Mouse (Mus musculus): ENCODE data around the gene Nol10. TPM values are rescaled to one million over a fixed set of nuclear protein-coding genes. Genes with fewer than 3 reads are reported as not detected.
"Not testable (repeated sequence)": the region's sequence is repeated elsewhere in the genome, so short reads cannot be mapped to it uniquely, and the experiment has no call there.

Gene Nol10
- polyA plus RNA-seq, 1 experiment, result 6.3 TPM

DNA sequence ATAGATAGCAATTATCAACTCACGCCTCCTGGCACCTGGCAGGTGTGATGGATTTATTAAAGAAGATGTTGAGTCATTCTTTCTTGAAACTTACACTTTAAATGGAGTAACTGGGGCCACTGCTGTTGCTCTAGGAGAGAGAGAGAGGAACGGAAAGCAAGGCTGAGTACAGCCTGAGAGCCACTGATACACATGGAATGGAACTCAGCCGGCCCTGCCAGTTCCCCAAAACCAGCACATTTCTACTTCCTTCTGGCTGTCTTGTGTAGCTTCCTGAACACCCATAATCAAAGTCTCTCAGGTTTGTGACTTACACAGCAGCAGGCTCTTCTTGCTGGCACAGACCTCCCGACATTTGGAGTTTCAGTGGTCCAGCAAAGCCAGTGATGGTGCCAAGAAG is 118.5 kb downstream of the Nol10 start:
- peaks cover 12% of the 10 kb centered on the region for H3K4me1 ChIP-seq (ENCODE audit: control insufficient read depth, insufficient read depth, low read length)
- no peak overlapping the region for H3K4me3 ChIP-seq (ENCODE audit: insufficient read depth, low read length)

DNA sequence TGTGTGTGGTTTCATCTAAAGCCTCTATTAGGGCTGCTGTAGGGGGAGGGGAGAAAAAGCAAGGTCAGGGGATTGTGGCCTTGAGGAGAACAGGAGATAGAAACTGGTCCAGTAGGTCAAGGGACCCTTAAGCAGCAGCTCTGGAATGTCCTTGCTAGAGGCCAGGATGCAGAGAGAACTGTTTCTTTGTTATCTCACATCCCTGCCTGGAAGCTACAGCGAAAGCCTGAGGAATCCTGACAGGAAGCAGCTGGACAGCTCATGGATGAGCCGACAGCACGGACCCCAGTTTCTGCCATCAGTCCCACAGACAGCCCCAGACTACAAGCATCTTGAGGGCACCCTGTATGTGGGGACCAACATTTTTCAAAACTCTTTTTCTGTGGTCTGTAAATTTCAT is 120.1 kb downstream of the Nol10 start:
- TF ChIP-seq CTCF (IDR thresholded peaks at IDR 0.05; ENCODE audit: low read depth, low read length) (no peak), POLR2A (IDR thresholded peaks at IDR 0.05; ENCODE audit: borderline replicate concordance, low read depth, low read length) (no peak)
- Histone ChIP-seq H3K27ac (ENCODE audit: insufficient read depth, low read depth, low read length) (no peak overlapping the region), H3K4me3 (ENCODE audit: insufficient read depth, low read length) (no peak overlapping the region), H3K4me1 (ENCODE audit: control insufficient read depth, insufficient read depth, low read length) (peaks cover 12% of the 10 kb centered on the region)

More for the DNA sequence above, 118.5 kb downstream of the Nol10 start:
- TF ChIP-seq CTCF (IDR thresholded peaks at IDR 0.05; ENCODE audit: low read depth, low read length), result no peak
- TF ChIP-seq POLR2A (IDR thresholded peaks at IDR 0.05; ENCODE audit: borderline replicate concordance, low read depth, low read length), result no peak
- 0 out of 2 replicates have a peak overlapping the region, but pooled peaks have one; percentile 27 for H3K27ac ChIP-seq (ENCODE audit: insufficient read depth, low read depth, low read length)

- Histone ChIP-seq H3K27ac (ENCODE audit: insufficient read depth, low read depth, low read length) (no peak overlapping the region), H3K4me3 (ENCODE audit: insufficient read depth, low read length) (no peak overlapping the region), H3K4me1 (ENCODE audit: control insufficient read depth, insufficient read depth, low read length) (peaks cover 12% of the 10 kb centered on the region)
- no peak for TF ChIP-seq POLR2A (IDR thresholded peaks at IDR 0.05; ENCODE audit: borderline replicate concordance, low read depth, low read length)
- no peak for TF ChIP-seq CTCF (IDR thresholded peaks at IDR 0.05; ENCODE audit: low read depth, low read length)
These were observed 121.6 kb downstream of the Nol10 start for GRCm38 (mm10) chr12:17469869-17470268.

DNA sequence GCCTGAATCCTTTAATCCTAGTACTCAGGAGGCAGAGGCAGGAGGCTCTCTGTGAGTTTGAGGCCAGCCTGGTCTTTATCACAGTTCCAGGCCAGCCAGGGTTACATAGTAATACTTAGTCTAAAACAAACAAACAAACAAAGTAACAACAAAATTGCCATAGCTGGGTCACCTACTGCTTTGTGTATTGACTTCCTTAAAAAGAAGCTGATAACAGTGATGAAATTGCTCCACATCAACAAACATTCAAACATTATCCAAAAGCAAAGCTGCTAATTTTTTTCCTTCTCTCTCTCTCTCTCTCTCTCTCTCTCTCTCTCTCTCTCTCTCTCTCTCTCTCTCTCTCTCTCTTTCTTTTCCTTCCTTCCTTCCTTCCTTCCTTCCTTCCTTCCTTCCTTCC is 122.3 kb downstream of the Nol10 start:
- H3K27ac ChIP-seq (ENCODE audit: insufficient read depth, low read depth, low read length); H3K4me3 ChIP-seq (ENCODE audit: insufficient read depth, low read length): not testable (repeated sequence)
- peaks cover 12% of the 10 kb centered on the region for H3K4me1 ChIP-seq (ENCODE audit: control insufficient read depth, insufficient read depth, low read length)

DNA sequence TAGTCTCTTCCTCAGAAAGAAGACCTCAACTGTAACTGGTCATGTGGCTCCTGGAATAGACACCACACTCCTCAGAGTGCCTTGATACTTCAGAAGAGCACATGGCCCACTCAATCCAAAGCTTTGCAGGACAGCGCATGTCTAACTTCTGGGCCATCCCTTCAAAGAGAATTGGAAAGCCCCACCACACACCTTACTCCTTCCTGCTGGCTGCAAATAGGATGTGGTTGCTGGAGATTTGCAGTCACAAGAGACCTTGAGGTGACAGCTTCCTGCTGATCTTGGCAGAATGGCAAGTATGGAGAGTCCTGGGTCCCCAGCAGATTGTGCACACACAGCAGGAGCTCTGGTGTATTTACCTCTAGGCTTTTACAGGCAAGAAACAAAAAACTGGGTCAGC is 123.1 kb downstream of the Nol10 start:
- peaks cover 10% of the 10 kb centered on the region for H3K4me1 ChIP-seq (ENCODE audit: control insufficient read depth, insufficient read depth, low read length)
- H3K4me3 ChIP-seq (ENCODE audit: insufficient read depth, low read length), result no peak overlapping the region
- TF ChIP-seq CTCF (IDR thresholded peaks at IDR 0.05; ENCODE audit: low read depth, low read length) (no peak), POLR2A (IDR thresholded peaks at IDR 0.05; ENCODE audit: borderline replicate concordance, low read depth, low read length) (no peak)
- no peak overlapping the region for H3K27ac ChIP-seq (ENCODE audit: insufficient read depth, low read depth, low read length)

- Histone ChIP-seq H3K27ac (ENCODE audit: insufficient read depth, low read depth, low read length) (no peak overlapping the region), H3K4me3 (ENCODE audit: insufficient read depth, low read length) (no peak overlapping the region)
- TF ChIP-seq POLR2A (IDR thresholded peaks at IDR 0.05; ENCODE audit: borderline replicate concordance, low read depth, low read length), result no peak
- no peak for TF ChIP-seq CTCF (IDR thresholded peaks at IDR 0.05; ENCODE audit: low read depth, low read length)
These were observed 124.9 kb downstream of the Nol10 start for GRCm38 (mm10) chr12:17473128-17473527.

DNA sequence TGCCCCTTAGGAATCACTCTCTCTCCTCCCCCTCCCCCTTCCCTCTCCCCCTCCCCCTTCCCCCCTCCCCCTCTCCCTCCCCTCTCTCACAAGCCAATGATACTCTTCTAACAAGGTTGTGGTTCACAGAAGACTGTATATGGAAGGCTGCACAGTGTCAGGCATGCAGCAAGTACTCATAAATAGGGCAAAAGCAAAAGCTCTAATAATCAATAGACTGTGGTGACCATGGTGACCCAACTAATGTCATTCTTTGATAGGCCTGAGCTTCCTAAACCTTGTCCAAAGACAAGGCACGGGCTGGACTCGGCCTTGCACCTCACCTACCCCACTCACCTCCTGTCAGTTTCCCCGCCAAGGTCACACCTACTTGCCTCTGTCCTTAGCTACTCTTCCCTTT is 125.6 kb downstream of the Nol10 start:
- TF ChIP-seq POLR2A (IDR thresholded peaks at IDR 0.05; ENCODE audit: borderline replicate concordance, low read depth, low read length) (no peak), CTCF (IDR thresholded peaks at IDR 0.05; ENCODE audit: low read depth, low read length) (no peak)
- no peak overlapping the region for H3K4me3 ChIP-seq (ENCODE audit: insufficient read depth, low read length)
- no peak overlapping the region for H3K27ac ChIP-seq (ENCODE audit: insufficient read depth, low read depth, low read length)
- 0 out of 2 replicates have a peak, but pooled peaks cover 2% of the 10 kb centered on the region for H3K4me1 ChIP-seq (ENCODE audit: control insufficient read depth, insufficient read depth, low read length)

More at GRCm38 (mm10) chr12:17473128-17473527, 124.9 kb downstream of the Nol10 start:
- H3K4me1 ChIP-seq (ENCODE audit: control insufficient read depth, insufficient read depth, low read length), result 0 out of 2 replicates have a peak, but pooled peaks cover 2% of the 10 kb centered on the region

DNA sequence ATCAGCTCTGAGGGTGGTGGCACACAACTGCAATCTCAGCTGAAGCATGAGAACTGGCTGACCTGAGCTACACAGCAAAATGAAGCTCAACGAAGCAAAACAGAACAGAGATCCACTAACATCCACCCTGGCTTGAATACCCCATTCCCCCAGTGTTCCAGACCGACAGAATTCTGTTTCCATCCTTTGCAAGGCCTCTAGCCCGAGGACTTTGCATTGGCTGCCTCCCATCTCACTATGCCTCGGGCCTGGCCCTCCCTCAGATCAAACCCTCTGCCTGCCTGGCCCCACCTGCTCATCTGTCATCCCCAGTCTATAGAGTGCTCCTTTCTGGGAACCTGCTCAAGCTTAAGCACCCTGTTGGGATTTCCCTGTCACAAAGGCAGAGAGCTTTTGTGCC is 126.4 kb downstream of the Nol10 start:
- TF ChIP-seq CTCF (IDR thresholded peaks at IDR 0.05; ENCODE audit: low read depth, low read length) (no peak), POLR2A (IDR thresholded peaks at IDR 0.05; ENCODE audit: borderline replicate concordance, low read depth, low read length) (no peak)
- 0 out of 2 replicates have a peak, but pooled peaks cover 2% of the 10 kb centered on the region for H3K4me1 ChIP-seq (ENCODE audit: control insufficient read depth, insufficient read depth, low read length)
- no peak overlapping the region for H3K4me3 ChIP-seq (ENCODE audit: insufficient read depth, low read length)
- H3K27ac ChIP-seq (ENCODE audit: insufficient read depth, low read depth, low read length), result no peak overlapping the region

DNA sequence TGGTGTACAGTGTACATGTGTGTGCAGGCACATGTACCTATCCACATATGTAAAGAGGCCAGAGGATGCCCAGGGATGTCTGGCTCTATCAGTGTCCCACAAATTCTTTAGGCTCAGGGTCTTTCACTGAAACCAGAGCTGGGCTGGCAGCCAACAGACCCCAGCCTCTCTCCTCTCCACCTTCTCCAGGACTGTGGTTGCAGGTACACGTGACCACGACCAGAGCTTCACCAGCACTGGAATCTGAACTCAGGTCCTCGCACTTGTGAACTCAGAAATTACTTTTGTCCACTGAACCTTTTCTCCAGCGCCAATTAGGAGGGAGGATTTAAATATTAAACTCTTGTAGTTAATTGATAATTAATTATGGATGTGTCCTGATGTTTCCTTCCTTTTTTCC is 126.9 kb downstream of the Nol10 start:
- H3K4me3 ChIP-seq (ENCODE audit: insufficient read depth, low read length), result no peak overlapping the region
- no peak overlapping the region for H3K27ac ChIP-seq (ENCODE audit: insufficient read depth, low read depth, low read length)
- no peak for TF ChIP-seq POLR2A (IDR thresholded peaks at IDR 0.05; ENCODE audit: borderline replicate concordance, low read depth, low read length)
- TF ChIP-seq CTCF (IDR thresholded peaks at IDR 0.05; ENCODE audit: low read depth, low read length), result no peak

DNA sequence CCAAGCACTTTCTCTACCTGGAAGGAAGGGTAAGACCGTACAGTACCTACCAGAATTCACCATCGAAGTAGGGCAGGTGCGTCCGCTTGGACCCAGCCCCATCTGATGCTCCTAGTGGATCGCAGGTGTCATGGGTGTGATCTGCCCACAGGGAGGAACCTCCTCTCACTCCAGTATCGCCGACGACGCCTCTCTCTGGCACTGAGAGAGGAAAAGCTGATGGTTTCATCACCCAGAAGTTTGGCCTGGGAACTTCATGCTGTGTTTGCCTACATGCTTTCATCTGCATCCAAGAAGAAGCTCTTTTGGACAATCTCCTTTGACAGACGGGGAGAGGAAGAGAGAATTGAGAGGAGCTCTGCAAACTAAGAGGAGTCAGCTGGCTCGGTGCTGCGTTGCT is 129.9 kb downstream of the Nol10 start:
- H3K4me3 ChIP-seq (ENCODE audit: insufficient read depth, low read length), result no peak overlapping the region
- no peak for TF ChIP-seq POLR2A (IDR thresholded peaks at IDR 0.05; ENCODE audit: borderline replicate concordance, low read depth, low read length)
- no peak for TF ChIP-seq CTCF (IDR thresholded peaks at IDR 0.05; ENCODE audit: low read depth, low read length)
- no peaks in the 10 kb centered on the region for H3K4me1 ChIP-seq (ENCODE audit: control insufficient read depth, insufficient read depth, low read length)
- H3K27ac ChIP-seq (ENCODE audit: insufficient read depth, low read depth, low read length), result no peak overlapping the region

More for the DNA sequence above, 126.9 kb downstream of the Nol10 start:
- 0 out of 2 replicates have a peak, but pooled peaks cover 2% of the 10 kb centered on the region for H3K4me1 ChIP-seq (ENCODE audit: control insufficient read depth, insufficient read depth, low read length)

- TF ChIP-seq CTCF (IDR thresholded peaks at IDR 0.05; ENCODE audit: low read depth, low read length), result no peak
- no peak for TF ChIP-seq POLR2A (IDR thresholded peaks at IDR 0.05; ENCODE audit: borderline replicate concordance, low read depth, low read length)
- Histone ChIP-seq H3K4me1 (ENCODE audit: control insufficient read depth, insufficient read depth, low read length) (no peaks in the 10 kb centered on the region), H3K4me3 (ENCODE audit: insufficient read depth, low read length) (no peak overlapping the region), H3K27ac (ENCODE audit: insufficient read depth, low read depth, low read length) (no peak overlapping the region)
These were observed 130.6 kb downstream of the Nol10 start for GRCm38 (mm10) chr12:17478856-17479255.

Other genes with a start within 250 kb of the Nol10 start
- gene Kcnf1, start 171.6 kb upstream of the Nol10 start, polyA plus RNA-seq (2012; ENCODE audit: insufficient read depth, insufficient read length, missing spikeins), result not detected in 2 replicates
- gene Pdia6, start 81.9 kb upstream of the Nol10 start, polyA plus RNA-seq (2012; ENCODE audit: insufficient read depth, insufficient read length, missing spikeins), result 81.4 and 93.3 TPM in 2 replicates
- not detected in 2 replicates for gene Atp6v1c2, start 19.1 kb upstream of the Nol10 start, polyA plus RNA-seq (2012; ENCODE audit: insufficient read depth, insufficient read length, missing spikeins)
- gene Odc1, start 196.3 kb downstream of the Nol10 start, polyA plus RNA-seq (2012; ENCODE audit: insufficient read depth, insufficient read length, missing spikeins), result 12.8 and 15.6 TPM in 2 replicates

All from bone marrow macrophage, adult 2 months (primary cell).